Mouse (Mus musculus) heart, embryonic 16.5 days (tissue): ENCODE measurements at regions not wholly inside any gene's neighbourhood (a gene's known extent, or its start where the extent isn't known, plus 50 kb on each side); places are given as distances from the start of the nearest gene placed in this dataset.

Experiments
- ATAC-seq: fragments of 200-750 bp; cut with Nextera tagmentation; replicated peaks from 2 replicates; pipeline ENCODE4 v1.8.0; 2017; ENCODE audit warnings: moderate number of reproducible peaks; ENCODE audit not compliant: insufficient read depth, low FRiP score; ENCODE audit errors: extremely low read depth
- H3K27ac ChIP-seq: fragments of 300-500 bp; sonication (generic); 2 replicates; pipeline ENCODE4 v1.5.1; 2014; ENCODE audit warnings: mild to moderate bottlenecking, low read length, control low read depth, moderate library complexity
- H3K27me3 ChIP-seq: fragments of 300-500 bp; sonication (generic); 2 replicates; pipeline ENCODE4 v1.6.1; 2014; ENCODE audit warnings: low read length, mixed read lengths; ENCODE audit not compliant: control insufficient read depth, insufficient read depth
- H3K36me3 ChIP-seq: fragments of 300-500 bp; sonication (generic); 2 replicates; pipeline ENCODE4 v1.6.1; 2014; ENCODE audit not compliant: control insufficient read depth, insufficient read depth
- H3K4me1 ChIP-seq: fragments of 300-500 bp; sonication (generic); 2 replicates; pipeline ENCODE4 v1.6.1; 2014; ENCODE audit warnings: low read length, mixed read lengths; ENCODE audit not compliant: control insufficient read depth, insufficient read depth
- H3K4me2 ChIP-seq: fragments of 300-500 bp; sonication (generic); 2 replicates; pipeline ENCODE4 v1.6.1; 2014; ENCODE audit warnings: low read depth, mild to moderate bottlenecking, control low read depth, low read length
- H3K4me3 ChIP-seq: fragments of 300-500 bp; sonication (generic); 2 replicates; pipeline ENCODE4 v1.5.1; 2014; ENCODE audit warnings: mild to moderate bottlenecking, control low read depth, low read length
- H3K9ac ChIP-seq: fragments of 300-500 bp; sonication (generic); 2 replicates; pipeline ENCODE4 v1.6.1; 2014; ENCODE audit warnings: low read length, control low read depth
- H3K9me3 ChIP-seq: fragments of 300-500 bp; sonication (generic); replicated peaks from 2 replicates; pipeline ENCODE4 v1.6.1; 2016; ENCODE audit warnings: low read length; ENCODE audit not compliant: control insufficient read depth
- whole genome bisulfite sequencing: fragments of 180-500 bp; shearing (Covaris S2); extraction: QIAGEN DNeasy Blood & Tissue Kit; methylation state at CpG from one replicate; pipeline ENCODE4 v1.1.7; 2014; 5-methylcytosine and 5-hydroxymethylcytosine counted together

- no peaks in the 10 kb centered on the region for H3K4me1 ChIP-seq
- WGBS: 81% methylated on average over 6 of the region's 6 CpGs
- no peak overlapping the region for H3K9ac ChIP-seq
- H3K36me3 ChIP-seq: no peaks in the 10 kb centered on the region
- no peak overlapping the region for H3K4me3 ChIP-seq
- ATAC-seq: no peak
- H3K27me3 ChIP-seq: no peaks in the 10 kb centered on the region
- no peak overlapping the region for H3K27ac ChIP-seq
- H3K9me3 ChIP-seq: no peaks in the 10 kb centered on the region
- no peak overlapping the region for H3K4me2 ChIP-seq
These were observed 2695.1 kb upstream of the 5930422O12Rik start for GRCm38 (mm10) chr8:30733385-30733784.

GRCm38 (mm10) chr8:30735338-30735737 is 2693.2 kb upstream of the 5930422O12Rik start:
- WGBS: 51% methylated on average over 5 of the region's 5 CpGs
- no peaks in the 10 kb centered on the region for H3K27me3 ChIP-seq
- H3K27ac ChIP-seq: no peak overlapping the region
- no peaks in the 10 kb centered on the region for H3K9me3 ChIP-seq
- no peak for ATAC-seq
- no peak overlapping the region; the same call in 1 of the 2 replicates for H3K4me3 ChIP-seq
- H3K36me3 ChIP-seq: no peaks in the 10 kb centered on the region
- no peak overlapping the region for H3K9ac ChIP-seq
- H3K4me2 ChIP-seq: peak overlapping the region; percentile 28; the same call in 1 of the 2 replicates
- H3K4me1 ChIP-seq: no peaks in the 10 kb centered on the region

GRCm38 (mm10) chr8:30735740-30736139 is 2692.8 kb upstream of the 5930422O12Rik start:
- Histone ChIP-seq H3K4me3 (no peak overlapping the region), H3K9me3 (no peaks in the 10 kb centered on the region), H3K27me3 (no peaks in the 10 kb centered on the region), H3K27ac (no peak overlapping the region), H3K9ac (no peak overlapping the region), H3K36me3 (no peaks in the 10 kb centered on the region), H3K4me2 (no peak overlapping the region), H3K4me1 (no peaks in the 10 kb centered on the region)
- 75% methylated on average over 10 of the region's 10 CpGs for WGBS
- no peak for ATAC-seq

- Histone ChIP-seq H3K27ac (no peak overlapping the region), H3K9me3 (no peaks in the 10 kb centered on the region), H3K4me3 (no peak overlapping the region), H3K36me3 (no peaks in the 10 kb centered on the region), H3K27me3 (no peaks in the 10 kb centered on the region), H3K4me1 (no peaks in the 10 kb centered on the region), H3K9ac (no peak overlapping the region), H3K4me2 (no peak overlapping the region)
- no peak for ATAC-seq
- 74% methylated on average over 3 of the region's 3 CpGs for WGBS
These were observed 2681.6 kb upstream of the 5930422O12Rik start for GRCm38 (mm10) chr8:30746874-30747273.
